Mouse (Mus musculus) megakaryocyte, embryonic 14.5 days (primary cell): ENCODE data around the gene Isy1.

Experiments used
- FLI1 ChIP-seq: IDR thresholded peaks from 2 replicates; pipeline ENCODE4 v1.6.1; 2012; ENCODE audit warnings: low read length, inconsistent platforms, mixed read lengths
- GATA1 ChIP-seq: IDR thresholded peaks from 3 replicates; pipeline ENCODE4 v1.6.1; 2012; ENCODE audit warnings: mixed read lengths, low read length, inconsistent platforms, borderline replicate concordance

DNA sequence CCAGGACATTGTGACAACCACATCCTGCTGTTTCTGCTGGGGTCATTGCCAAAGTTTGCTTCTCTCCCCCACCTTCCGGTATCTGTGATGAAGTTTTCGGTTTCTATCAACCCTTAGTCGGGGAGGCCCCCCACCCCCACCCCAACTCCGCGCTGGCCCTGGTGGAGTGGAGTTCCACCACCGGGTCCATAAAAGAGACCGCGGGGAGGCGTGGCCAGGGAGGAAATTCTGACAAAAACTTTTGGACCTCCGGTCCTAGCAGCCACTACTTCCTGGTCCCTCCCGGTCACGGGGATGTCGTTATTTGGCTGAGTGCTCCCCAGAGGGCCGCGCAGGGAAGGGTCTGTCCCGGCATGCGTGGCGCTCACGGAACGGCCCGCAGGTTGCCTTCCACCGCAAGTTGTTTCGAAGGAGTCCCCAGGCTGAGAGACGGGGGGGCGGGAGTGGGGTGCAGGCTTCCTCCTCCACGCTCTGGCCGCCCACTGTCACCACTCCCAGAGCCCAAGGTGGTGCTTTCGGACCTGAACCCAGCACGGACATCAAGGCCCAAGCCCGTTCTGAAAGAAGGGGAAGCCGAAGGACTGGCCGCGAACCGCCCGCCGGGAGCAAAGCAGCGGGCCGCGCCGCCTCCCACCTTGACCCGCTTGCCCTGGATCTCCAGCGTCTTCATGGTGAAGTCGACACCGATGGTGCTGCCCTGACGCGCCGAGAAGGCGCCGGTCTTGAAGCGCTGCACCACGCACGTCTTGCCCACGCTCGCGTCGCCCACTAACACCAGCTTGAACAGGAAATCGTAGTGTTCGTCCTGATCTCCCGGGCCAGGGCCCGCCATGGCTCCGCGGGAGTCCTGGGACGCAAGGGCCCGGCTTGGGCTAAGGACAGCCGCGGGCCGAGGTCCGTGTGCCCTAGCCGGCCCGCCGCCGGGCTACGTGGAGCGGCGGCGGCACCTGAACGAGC is 27.6 kb downstream of the Isy1 start:
- TF ChIP-seq GATA1 = no peak
- TF ChIP-seq FLI1 = no peak
